Mouse (Mus musculus) ES-Bruce4 (cell line): ENCODE data around the gene Ccl22. TPM values are rescaled to one million over a fixed set of nuclear protein-coding genes. Genes with fewer than 3 reads are reported as not detected.

Source experiments
- H3K27ac ChIP-seq: 2 replicates; pipeline ENCODE4 v1.5.1; 2012; ENCODE audit warnings: low read length, inconsistent platforms; ENCODE audit not compliant: insufficient read depth
- H3K27me3 ChIP-seq: 2 replicates; pipeline ENCODE4 v1.6.1; 2012; ENCODE audit warnings: mild to moderate bottlenecking, low read length, inconsistent platforms; ENCODE audit not compliant: control insufficient read depth, poor library complexity, insufficient read depth, severe bottlenecking
- H3K36me3 ChIP-seq: 2 replicates; pipeline ENCODE4 v1.6.1; 2012; ENCODE audit warnings: inconsistent platforms, mild to moderate bottlenecking, low read length, moderate library complexity; ENCODE audit not compliant: control insufficient read depth, poor library complexity, insufficient read depth, severe bottlenecking
- H3K4me1 ChIP-seq: one replicate; pipeline ENCODE4 v1.8.1; 2011; ENCODE audit warnings: low read length; ENCODE audit not compliant: control insufficient read depth, insufficient read depth
- H3K4me3 ChIP-seq: 2 replicates; pipeline ENCODE4 v1.5.1; 2011; ENCODE audit warnings: low read depth, mild to moderate bottlenecking, low read length
- H3K9ac ChIP-seq: 2 replicates; pipeline ENCODE4 v1.6.1; 2012; ENCODE audit warnings: low read depth, mild to moderate bottlenecking, inconsistent platforms; ENCODE audit not compliant: poor library complexity, severe bottlenecking
- H3K9me3 ChIP-seq: replicated peaks from 2 replicates; pipeline ENCODE4 v1.6.1; 2012; ENCODE audit warnings: mild to moderate bottlenecking, low read length, inconsistent platforms; ENCODE audit not compliant: control insufficient read depth, poor library complexity, insufficient read depth, severe bottlenecking
- CTCF ChIP-seq: IDR thresholded peaks from one replicate; pipeline ENCODE4 v1.8.1; 2011; ENCODE audit warnings: low read depth, low read length
- EP300 ChIP-seq: IDR thresholded peaks from 2 replicates; pipeline ENCODE4 v1.6.1; 2011; ENCODE audit warnings: low read depth, low read length; ENCODE audit not compliant: insufficient read depth
- POLR2A ChIP-seq: IDR thresholded peaks from one replicate; pipeline ENCODE4 v1.8.1; 2011; ENCODE audit warnings: low read length; ENCODE audit not compliant: insufficient read depth
- polyA plus RNA-seq: library from polyadenylated mRNA; stranded (reverse); fragments of >200 nt; gene quantifications from 2 replicates; pipeline ENCODE4 v1.2.4, GENCODE M21; 2011; ENCODE audit warnings: low read depth; ENCODE audit not compliant: missing spikeins, insufficient read depth, insufficient read length

Ccl22 gene
- polyA plus RNA-seq, 1 experiment = not detected

DNA sequence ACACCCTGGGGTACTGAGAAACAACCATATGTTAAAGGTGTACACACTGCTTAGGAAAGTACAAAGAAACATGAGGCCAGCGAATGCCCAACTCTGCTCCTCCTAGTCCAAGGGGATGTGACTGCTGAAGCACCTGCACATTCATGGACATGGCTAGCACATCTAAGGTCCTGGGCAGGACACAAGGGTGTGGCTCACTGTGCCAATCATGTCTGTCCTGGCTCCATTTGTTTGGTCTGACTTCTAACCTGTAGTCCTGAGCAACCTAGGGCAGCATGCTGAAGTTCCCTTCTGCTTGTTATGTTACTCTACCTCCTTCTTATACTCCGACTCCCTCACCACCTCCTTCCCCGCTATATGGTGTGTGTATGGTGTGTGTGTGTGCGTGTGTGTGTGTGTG, 49.0 kb downstream of the Ccl22 start:
- H3K9me3 ChIP-seq = no peaks in the 10 kb centered on the region
- TF ChIP-seq POLR2A (no peak), EP300 (no peak), CTCF (no peak)
- no peak overlapping the region for H3K9ac ChIP-seq
- no peak overlapping the region for H3K4me3 ChIP-seq
- H3K27me3 ChIP-seq = no peaks in the 10 kb centered on the region
- no peaks in the 10 kb centered on the region for H3K36me3 ChIP-seq
- no peak overlapping the region for H3K27ac ChIP-seq
- H3K4me1 ChIP-seq = no peaks in the 10 kb centered on the region

- Histone ChIP-seq H3K4me3 (no peak overlapping the region), H3K27me3 (no peaks in the 10 kb centered on the region), H3K36me3 (no peaks in the 10 kb centered on the region), H3K27ac (no peak overlapping the region), H3K9me3 (no peaks in the 10 kb centered on the region), H3K9ac (no peak overlapping the region), H3K4me1 (no peaks in the 10 kb centered on the region)
- TF ChIP-seq EP300 = no peak
- TF ChIP-seq CTCF = no peak
- TF ChIP-seq POLR2A = no peak
These were observed 49.4 kb downstream of the Ccl22 start for GRCm38 (mm10) chr8:94794782-94795181.

DNA sequence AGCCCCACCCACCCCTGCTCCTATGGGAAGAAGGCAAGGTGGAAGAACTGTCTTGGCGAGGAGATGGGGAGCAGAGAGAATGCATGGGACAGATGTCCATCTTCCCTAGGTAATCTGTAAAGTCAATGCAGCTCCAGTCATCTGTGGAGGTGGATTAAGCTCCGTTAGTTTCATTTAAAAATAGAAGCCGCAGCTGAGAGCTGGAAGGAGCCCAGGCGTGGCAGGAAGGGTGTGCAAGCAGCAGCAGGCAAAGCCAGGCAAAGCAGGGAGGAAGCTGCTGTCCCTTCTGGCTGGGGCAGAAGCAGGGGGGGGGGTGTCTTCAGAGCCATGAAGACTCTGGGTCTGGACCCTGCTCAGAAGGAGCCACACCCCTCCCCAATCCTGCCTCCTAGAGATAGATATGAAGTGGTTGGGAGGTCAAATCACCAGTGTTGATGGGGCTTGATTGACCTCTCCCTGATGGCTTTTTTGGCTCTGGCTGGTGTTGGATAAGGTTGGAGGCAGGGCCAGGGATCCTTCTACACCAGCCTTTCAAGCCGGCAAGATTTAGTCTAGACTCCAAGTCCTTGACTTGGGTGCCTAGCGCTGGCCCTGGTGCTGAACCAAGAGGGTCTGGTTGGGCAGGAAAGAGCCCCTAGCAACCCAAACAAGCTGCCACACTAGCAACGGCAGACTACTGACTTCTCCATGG, 55.0 kb downstream of the Ccl22 start:
- no peaks in the 10 kb centered on the region for H3K9me3 ChIP-seq
- H3K27ac ChIP-seq = no peak overlapping the region
- no peak overlapping the region for H3K9ac ChIP-seq
- H3K4me3 ChIP-seq = no peak overlapping the region
- no peaks in the 10 kb centered on the region for H3K27me3 ChIP-seq
- no peaks in the 10 kb centered on the region for H3K36me3 ChIP-seq
- TF ChIP-seq CTCF = no peak
- no peak for TF ChIP-seq POLR2A
- no peak for TF ChIP-seq EP300
- no peaks in the 10 kb centered on the region for H3K4me1 ChIP-seq

Other genes starting within 250 kb of the Ccl22 start
- 8.6 and 9.8 TPM in 2 replicates for gene Cpne2, start 212.6 kb upstream of the Ccl22 start, polyA plus RNA-seq
- 20.4 and 21.3 TPM in 2 replicates for gene Rspry1, start 143.7 kb upstream of the Ccl22 start, polyA plus RNA-seq
- 93.9 and 95.0 TPM in 2 replicates for gene Fam192a, start 143.6 kb upstream of the Ccl22 start, polyA plus RNA-seq
- 42.4 and 45.3 TPM in 2 replicates for gene Arl2bp, start 79.0 kb upstream of the Ccl22 start, polyA plus RNA-seq
- 1.2 TPM in 1 of 2 replicates, not detected in the other for gene Pllp, start 49.3 kb upstream of the Ccl22 start, polyA plus RNA-seq
- gene Cx3cl1, start 26.4 kb downstream of the Ccl22 start, polyA plus RNA-seq = 3.2 and 3.4 TPM in 2 replicates
- not detected in 2 replicates for gene Ccl17, start 64.9 kb downstream of the Ccl22 start, polyA plus RNA-seq
- 36.0 and 47.5 TPM in 2 replicates for gene Coq9, start 92.7 kb downstream of the Ccl22 start, polyA plus RNA-seq
- 65.2 and 75.8 TPM in 2 replicates for gene Ciapin1, start 92.8 kb downstream of the Ccl22 start, polyA plus RNA-seq
- 134 and 150 TPM in 2 replicates for gene Polr2c, start 111.9 kb downstream of the Ccl22 start, polyA plus RNA-seq
- 3.9 and 4.4 TPM in 2 replicates for gene Dok4, start 130.7 kb downstream of the Ccl22 start, polyA plus RNA-seq
- 5.1 and 5.4 TPM in 2 replicates for gene Ccdc102a, start 172.5 kb downstream of the Ccl22 start, polyA plus RNA-seq
- 1.0 and 2.6 TPM in 2 replicates for gene Adgrg5, start 178.1 kb downstream of the Ccl22 start, polyA plus RNA-seq
- gene Adgrg1, start 229.2 kb downstream of the Ccl22 start, polyA plus RNA-seq = 11.4 and 13.8 TPM in 2 replicates